Mouse (Mus musculus) hindlimb bud, embryonic 11.5 days (tissue): ENCODE results near the gene F10.
"Not testable (repeated sequence)": the region's sequence is repeated elsewhere in the genome, so short reads cannot be mapped to it uniquely, and the experiment has no call there.

Source experiments
- DNase-seq: peaks from one replicate; pipeline ENCODE4 v3.0.0-alpha.2; 2012; ENCODE audit warnings: low read depth, low spot score; ENCODE audit errors: extremely low spot score

The F10 gene

DNA sequence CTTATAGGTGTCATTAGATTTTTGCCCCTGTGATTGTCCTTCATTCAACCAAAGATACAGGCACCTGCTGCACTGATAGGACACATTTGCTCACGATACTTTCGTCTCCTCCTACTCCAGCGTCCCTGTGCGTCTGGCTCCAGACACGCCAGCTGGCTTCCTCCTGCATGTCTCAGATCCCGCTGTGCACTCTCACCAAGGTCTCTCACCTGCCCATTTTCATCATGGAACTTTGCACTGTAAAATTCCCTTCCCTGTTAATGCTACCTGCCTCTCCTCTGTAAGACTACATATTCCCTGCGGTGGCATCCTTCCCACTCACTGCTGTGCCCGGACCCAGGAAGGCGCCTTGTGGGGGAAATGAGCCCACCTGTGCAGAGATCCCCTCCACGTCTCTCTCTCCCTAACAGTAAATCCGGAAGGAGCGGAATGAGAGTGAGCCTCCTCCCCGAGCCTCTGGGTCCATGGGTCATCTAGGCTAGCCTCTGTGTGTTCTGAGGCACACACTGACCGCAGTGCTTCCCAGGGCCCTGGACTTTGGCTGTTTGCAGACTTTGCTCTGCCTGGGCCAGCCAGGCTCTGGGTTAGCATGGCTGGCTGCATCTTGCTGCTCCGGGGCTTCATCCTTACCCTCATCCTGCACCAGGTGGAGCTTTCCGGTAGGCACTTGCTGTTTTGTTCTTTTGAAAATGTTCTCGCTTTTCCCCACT, 23.5 kb downstream of the F10 start, which contains the start of gene Proz:
Gene Proz, plus strand, starts transcription at position 474 of the 710 bp plus-strand sequence.
- no peak for DNase-seq

DNA sequence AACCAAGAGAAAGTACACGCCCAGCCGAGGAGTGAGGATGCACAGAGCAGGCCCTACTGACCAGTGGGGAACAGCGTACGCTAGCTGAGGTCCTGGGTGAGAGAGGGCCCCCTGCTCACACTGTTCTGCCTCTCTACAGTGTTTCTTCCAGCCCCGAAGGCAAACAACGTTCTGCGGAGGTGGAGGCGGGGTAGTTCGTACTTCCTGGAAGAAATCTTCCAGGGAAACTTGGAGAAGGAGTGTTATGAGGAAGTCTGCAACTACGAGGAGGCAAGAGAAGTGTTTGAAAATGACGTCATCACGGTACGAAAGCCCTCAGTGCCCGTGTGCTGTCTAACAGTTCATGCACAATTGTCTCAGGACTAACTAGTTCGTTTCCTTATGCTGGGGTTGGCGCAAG, 26.0 kb downstream of the F10 start:
- no peak for DNase-seq

DNA sequence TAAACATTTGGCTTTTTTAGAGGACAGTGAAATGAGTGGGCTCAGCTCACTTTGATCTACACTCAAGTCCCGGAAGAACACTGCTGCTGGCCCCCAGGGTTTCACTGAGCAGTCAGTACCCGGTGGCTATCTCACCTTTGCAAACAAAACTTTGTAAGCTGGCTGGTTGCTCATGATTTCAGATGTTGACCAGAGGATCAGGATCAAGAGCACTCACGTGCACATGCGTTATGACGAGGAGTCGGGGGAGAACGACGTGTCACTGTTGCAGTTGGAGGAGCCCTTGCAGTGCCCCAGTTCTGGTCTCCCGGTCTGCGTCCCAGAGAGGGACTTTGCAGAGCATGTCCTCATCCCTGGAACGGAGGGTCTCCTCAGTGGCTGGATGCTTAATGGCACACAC, 36.1 kb downstream of the F10 start:
- no peak for DNase-seq

DNA sequence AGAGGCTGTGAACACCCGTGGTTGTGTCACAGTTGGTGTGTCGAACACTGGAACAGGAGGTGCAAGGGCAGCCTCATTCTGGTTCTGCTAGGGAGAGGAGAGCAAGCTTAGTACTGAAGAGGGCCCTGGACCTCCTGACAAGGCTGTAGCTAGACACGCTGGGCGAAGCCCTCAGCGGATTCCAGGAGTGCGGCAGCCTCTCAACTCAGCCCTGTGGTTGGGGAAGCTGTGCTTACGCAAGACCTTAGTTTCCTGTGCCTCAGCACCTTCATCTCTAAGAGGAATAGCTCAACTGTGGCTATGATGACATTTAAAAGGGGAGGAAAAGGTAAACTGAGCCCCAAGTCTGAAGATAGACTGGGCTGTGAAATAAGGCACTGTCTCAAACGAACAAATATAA, 37.9 kb downstream of the F10 start:
- DNase-seq, result no peak

DNA sequence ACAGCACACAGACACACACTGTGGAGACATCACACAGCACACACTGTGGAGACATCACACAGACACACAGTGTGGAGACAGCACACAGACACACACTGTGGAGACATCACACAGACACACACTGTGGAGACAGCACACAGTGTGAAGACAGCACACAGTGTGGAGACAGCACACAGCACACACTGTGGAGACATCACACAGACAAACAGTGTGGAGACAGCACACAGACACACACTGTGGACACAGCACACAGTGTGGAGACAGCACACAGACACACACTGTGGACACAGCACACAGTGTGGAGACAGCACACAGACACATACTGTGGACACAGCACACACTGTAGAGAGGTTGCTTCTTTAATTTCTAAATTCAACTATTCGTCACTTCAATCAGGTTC, 38.5 kb downstream of the F10 start:
- DNase-seq, result not testable (repeated sequence)

DNA sequence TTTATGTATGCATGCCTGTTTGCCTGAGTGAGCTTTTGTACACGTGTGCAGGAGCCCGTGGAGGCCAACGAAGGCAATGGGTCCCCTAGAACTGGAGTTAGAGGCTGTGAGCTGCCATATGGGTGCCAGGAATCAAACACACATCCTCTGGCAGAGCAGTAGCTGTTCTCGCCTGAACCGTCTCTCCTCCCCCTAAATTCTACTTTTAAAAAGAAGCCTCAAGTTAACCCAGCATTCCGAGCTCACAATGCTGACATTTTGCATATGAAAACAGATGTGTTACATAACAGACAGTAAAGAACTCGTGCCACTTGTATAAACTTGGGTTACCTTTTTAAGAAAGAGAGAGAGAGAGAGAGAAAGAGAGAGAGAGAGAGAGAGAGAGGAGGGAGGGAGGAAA, 40.4 kb downstream of the F10 start:
- no peak for DNase-seq

DNA sequence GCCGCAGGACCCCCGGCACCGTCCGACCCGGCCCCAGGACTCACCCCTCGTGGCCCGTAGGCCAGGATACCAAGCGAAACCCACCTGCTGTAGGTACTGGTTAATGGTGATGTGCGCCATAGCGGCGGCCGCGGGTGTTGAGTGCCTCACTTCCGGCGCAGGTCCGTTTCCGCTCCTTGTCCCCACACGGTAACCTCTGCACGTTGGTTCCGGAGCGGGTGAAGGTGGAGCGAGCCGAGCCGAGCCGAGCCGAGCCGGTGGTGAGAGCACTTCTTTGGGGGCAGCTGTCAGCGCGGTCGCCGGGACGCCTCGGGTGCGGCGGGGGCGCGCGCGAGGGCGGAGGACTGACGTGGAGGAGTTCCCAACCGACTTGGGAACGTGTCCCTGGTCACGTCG, 67.6 kb downstream of the F10 start:
- DNase-seq, result peak; percentile 42

DNA sequence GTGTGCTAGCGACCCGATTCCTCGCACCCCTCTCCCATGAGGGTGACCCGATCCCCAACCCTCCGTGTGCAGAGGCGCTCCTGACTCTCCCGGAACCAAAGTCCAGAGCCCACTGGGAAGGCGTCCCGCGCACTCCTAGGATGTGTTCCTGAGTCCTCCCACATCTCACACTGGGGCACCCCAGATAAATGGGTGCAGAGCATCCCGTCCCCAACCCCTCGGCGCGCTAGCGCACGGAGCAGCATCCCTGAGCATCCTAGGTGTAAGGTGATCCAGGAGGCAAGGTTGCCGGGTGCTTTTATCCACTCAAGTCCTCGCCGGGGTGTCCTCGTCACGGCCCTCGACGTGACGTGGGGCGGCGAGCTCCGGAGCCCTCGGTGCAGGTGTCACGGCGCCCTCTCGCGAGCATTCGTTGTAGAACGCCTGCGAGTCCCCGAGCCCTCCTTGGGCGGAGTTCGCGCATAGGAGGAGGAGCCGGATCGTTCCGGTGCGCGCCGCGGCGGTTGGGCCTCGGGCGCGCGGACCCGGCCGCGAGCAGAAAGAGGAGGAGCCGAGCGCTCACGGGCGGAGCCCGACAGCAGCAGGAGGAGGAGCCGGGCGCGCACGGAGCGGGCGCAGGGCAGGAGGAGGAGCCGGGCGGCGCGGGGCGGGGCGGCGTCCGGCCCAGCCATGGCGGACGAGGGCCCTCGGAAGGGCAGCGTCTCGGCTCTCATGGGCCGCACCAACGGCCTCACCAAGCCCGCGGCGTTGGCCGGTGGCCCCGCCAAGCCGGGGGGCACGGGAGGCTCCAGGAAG, 68.2 kb downstream of the F10 start, which contains the start of the genes Pcid2 and Cul4a:
Gene Pcid2, minus strand, starts transcription at position 373 of the 795 bp plus-strand sequence.
Gene Cul4a, plus strand, starts transcription at position 535 of the 795 bp plus-strand sequence.
- DNase-seq, result peak; percentile 85

DNA sequence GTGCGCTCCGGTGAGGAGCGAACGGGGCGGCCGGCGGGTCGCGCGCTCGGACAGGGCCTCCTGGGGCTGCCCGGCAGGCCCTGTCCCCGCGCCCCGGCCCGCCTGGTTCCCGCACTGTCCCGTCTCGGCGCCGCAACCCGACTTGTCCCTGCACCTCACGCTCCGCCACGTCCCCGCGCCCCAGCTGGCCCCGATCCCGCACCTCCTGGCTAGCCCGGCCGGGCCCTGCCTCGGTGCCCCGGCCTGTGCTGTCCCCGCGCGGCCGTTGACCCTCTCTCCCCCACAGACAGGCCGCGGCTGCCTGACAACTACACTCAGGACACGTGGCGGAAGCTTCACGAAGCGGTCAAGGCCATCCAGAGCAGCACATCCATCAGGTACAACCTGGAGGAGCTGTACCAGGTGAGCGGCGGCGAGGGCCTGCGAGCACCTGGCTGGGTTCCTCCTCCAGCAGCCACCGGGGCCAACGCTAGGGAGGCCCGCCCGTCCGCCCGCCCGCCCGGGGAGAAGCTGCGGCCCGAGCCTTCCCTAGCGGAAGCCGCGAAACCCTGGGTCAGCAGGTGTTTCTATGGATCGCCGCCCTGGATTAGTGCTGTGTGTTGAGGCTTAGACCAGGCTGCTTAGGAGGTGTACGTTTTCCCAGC, 68.9 kb downstream of the F10 start:
- DNase-seq, result no peak
